Mouse (Mus musculus) embryo, embryonic 10 days (tissue): Measurements from ENCODE around the gene Defb23.

ENCODE experiments used
- DNase-seq: peaks from one replicate; pipeline ENCODE4 v3.0.0-alpha.2; 2015; ENCODE audit warnings: low spot score

Gene Defb23

GRCm38 (mm10) chr2:152464570-152465150 lies at the start of gene Defb23:
Gene Defb23, minus strand, starts transcription at chr2:152464620.
- no peak for DNase-seq

GRCm38 (mm10) chr2:152511592-152511991 lies 47.2 kb upstream of the Defb23 start, which contains the start of gene Defb26:
Gene Defb26, minus strand, starts transcription at chr2:152511692.
- DNase-seq: no peak

- no peak for DNase-seq
Observed at GRCm38 (mm10) chr2:152503950-152504349, 39.5 kb upstream of the Defb23 start.

DNA sequence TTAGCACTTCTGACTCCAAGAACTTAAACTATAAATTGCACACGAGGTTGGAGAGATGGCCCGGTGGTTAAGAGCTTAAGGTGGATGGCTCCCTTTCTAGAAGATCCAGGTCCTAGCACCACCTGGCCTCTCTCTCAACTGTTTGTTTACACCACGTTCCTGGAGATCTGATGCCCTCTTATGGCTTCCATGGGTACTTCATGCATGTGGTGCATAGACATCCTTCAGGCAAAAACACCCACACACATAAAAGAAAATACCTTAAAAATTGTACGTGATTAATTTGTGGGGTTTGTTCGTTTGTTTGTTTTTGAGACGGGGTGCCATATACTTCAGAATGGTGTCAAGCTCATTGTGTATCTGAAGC lies 36.4 kb upstream of the Defb23 start:
- no peak for DNase-seq

DNA sequence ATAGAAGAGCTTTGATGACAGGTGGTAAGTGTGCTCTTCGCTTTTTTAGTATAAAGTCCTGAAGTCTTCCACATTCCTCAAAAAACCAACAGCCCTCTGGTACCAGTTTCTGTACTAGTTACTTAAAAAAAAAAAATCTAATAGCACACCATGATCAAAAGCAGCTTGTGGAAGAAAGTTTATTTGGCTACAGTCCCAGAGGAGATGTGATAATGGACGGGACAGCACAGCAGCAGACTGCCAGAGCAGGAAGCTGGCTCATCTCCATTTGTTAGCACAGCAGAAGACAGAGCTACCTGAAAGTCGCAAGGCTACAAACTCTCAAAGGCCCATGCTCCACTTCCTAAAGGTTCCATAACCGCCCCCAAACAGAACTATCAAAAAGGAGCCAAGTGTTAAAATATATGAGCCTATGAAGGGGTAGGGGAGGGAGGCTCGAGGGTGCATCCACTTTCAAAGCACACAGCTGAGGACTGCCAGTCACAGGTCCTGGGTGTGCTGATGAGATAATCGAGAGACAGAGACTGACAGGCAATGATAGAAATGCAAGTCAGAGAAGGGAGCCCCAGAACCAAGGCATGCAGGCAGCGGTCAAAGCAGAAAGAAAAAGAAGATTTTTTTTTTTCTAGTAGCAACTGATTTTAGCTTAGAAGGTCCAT lies 35.9 kb upstream of the Defb23 start:
- no peak for DNase-seq

GRCm38 (mm10) chr2:152498020-152498419 lies 33.6 kb upstream of the Defb23 start:
- no peak for DNase-seq

DNA sequence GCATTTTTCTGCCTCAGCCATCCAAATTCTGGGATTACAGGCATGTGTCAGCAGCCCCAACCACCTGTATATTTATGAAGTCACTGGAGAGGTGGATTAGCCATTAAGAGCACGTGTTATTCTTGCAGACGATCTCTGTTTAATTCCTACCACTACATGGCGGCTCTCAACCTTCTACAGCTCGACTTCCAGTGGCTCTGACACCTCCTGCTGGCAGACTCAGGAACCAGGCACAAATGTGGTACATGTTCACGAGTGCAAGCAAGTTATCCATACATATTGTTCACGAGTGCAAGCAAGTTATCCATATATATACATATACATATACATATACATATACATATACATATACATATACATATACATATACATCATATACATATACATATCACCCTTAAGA lies 28.7 kb upstream of the Defb23 start:
- no peak for DNase-seq

DNA sequence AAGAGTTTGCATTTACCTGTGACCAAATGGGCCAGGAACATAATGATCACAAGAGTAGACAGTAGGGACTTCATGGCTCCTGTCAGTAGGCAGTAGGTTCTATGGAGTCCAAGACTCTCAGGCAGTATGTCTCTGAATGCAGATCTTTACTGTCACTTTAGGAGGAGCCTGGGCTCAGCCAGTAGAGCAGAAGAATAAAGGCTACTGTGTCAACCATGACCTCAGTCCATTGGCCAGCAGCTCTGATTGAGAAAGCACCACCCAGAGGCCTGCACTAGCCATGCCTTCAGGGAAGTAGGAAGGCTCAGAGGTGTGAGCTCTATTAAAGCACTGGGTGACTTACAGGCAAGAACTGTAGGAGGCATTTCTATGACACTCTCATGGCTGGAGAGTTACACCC lies 25.6 kb upstream of the Defb23 start, which contains the start of gene Defb22:
Defb22 (minus strand) TSS at position 101 of the 400 bp plus-strand sequence.
- no peak for DNase-seq

GRCm38 (mm10) chr2:152487024-152487423 lies 22.6 kb upstream of the Defb23 start:
- DNase-seq: no peak

GRCm38 (mm10) chr2:152481726-152482125 lies 17.3 kb upstream of the Defb23 start:
- no peak for DNase-seq

DNA sequence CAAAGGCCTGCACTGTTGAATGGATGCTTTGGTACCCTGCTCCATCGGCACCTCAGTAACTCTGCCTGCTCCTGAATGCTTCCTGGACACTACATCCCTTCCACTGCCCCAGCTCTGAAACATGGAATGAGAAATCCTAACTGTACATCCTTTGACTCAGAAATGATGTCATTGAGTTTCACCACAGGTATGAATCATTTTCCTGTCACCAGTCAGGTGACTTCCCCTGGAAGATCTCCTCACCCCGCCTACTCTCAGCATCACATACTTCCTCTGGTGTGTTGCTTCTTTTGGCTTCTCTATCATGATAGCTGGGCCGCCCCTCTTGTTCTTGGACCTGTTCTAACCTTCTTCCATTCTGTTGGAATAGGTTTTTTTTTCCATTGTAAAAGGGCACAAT lies 16.5 kb upstream of the Defb23 start:
- DNase-seq: no peak

- no peak for DNase-seq
Observed at GRCm38 (mm10) chr2:152476763-152477162, 12.3 kb upstream of the Defb23 start, which contains the start of gene Defb20. Gene Defb20, plus strand, starts transcription at chr2:152477063.

GRCm38 (mm10) chr2:152472434-152472833 lies 8.0 kb upstream of the Defb23 start:
- no peak for DNase-seq

GRCm38 (mm10) chr2:152470973-152471372 lies 6.6 kb upstream of the Defb23 start:
- DNase-seq: peak; percentile 57

DNA sequence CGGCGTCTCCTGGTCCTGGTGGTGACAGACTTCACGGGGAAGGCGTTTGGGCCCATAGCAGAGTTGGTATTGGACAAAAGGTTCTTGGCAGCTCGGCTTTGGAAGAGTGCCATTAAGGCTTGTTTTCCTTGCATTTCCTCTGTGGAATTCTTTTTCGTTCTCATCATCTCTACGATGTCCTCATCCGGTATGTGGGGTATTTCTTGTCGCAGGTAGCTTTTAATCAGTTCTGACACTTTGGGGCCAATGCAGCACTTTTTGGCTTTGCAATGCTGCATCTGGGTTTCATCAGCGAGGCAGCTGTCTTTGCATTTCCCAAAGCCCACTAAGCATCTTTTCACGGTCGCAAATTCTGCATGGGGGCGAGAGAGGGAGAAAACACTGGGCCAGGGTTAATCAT lies 5.2 kb downstream of the Defb23 start:
- DNase-seq: no peak

GRCm38 (mm10) chr2:152452101-152452781 lies 12.2 kb downstream of the Defb23 start:
- DNase-seq: no peak

DNA sequence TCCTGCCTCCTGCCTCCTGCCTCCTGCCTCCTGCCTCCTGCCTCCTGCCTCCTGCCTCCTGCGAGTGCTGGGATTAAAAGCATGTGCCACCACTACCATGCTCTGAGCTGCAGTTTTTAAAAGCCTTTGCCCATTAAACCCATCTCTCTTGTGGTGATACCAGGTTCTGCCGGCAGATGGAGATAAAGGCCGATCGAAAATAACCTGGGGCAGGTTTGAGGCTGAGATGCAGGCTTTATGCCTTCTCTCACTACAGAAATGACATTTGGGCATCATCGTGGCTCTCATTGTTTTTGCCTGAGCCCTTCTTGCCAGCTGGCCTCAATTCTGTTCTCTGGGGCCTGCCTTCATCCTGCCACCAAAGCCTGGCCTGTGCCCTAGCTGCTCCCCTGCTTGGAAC lies 14.2 kb downstream of the Defb23 start:
- peak; percentile 50 for DNase-seq

DNA sequence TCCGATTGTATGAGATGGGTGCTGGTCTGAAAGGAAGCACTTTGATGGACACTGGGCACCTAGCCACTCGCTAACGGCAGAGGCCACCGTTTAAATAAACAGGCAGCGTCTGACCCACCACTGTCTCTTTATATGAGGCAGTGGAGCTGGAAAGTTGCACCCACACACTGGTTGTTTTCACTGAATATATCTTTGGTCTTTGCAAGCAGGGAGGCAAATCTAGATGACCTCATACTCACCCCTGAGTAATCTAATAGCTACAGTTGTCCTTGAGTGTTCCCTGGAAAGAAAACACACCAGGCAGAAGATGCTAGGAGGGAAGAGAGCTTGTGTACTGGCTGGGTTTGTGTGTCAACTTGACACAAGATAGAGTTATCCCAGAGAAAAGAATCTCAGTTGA lies 17.0 kb downstream of the Defb23 start:
- DNase-seq: no peak

DNA sequence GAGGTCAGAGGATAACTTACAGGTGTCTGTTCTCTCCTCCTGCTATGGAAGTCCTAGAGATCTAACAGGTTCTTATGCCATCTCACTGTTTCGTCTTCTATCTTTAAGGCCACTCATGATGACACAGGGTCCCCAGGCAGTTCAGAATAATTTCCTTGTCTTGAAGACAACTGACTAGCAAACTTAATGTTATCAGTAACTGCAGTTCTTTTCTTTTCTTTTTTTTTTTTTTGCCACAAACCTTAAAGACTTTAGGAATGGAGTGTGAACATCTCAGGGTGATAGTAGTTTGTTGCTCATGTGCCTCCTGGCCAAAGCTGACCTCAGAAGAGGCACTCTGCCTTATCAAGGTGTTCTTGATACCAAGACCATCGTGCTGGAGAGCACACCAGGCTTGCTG lies 17.8 kb downstream of the Defb23 start:
- no peak for DNase-seq

GRCm38 (mm10) chr2:152443281-152443680 lies 21.1 kb downstream of the Defb23 start:
- no peak for DNase-seq

- DNase-seq: no peak
Observed at GRCm38 (mm10) chr2:152442322-152442721, 22.1 kb downstream of the Defb23 start.

DNA sequence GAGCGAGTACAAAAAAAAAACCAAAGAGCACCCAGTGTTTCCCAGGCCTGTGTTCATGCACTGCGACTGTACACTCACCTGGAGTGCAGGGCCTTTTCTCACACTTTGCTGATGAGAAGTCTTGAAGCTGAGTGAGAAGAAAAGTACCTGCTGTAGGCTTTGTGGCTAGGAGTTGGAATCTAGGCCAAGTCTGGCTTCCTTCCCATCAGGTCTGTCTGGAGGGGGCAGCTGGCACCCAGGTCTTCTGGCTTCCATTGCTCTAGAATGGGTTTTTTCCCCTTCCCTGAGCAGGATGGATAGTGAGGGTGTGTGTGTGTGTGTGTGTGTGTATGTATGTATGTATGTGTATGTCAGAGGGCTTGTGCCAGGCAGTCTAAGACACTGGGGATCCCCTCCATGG lies 24.6 kb downstream of the Defb23 start:
- no peak for DNase-seq

GRCm38 (mm10) chr2:152438963-152439362 lies 25.5 kb downstream of the Defb23 start:
- no peak for DNase-seq
